Mouse (Mus musculus): ENCODE measurements at regions not wholly inside any gene's neighbourhood (a gene's known extent, or its start where the extent isn't known, plus 50 kb on each side); places are given as distances from the start of the nearest gene placed in this dataset.

GRCm38 (mm10) chr10:117478202-117478930, 98.6 kb upstream of the Cpsf6 start:
- TF ChIP-seq CTCF (IDR thresholded peaks at IDR 0.05; ENCODE audit: control insufficient read depth, insufficient read depth, insufficient replicate concordance, low read depth, low read length) = no peak
- no peak for TF ChIP-seq POLR2A (IDR thresholded peaks at IDR 0.05; ENCODE audit: control insufficient read depth, low read depth, low read length)

Data from testis, adult 2 months (tissue).